Mouse (Mus musculus) erythroblast, embryonic 14.5 days (primary cell): ENCODE results near the gene Cdk2. TPM values are rescaled to one million over a fixed set of nuclear protein-coding genes. Genes with fewer than 3 reads are reported as not detected.

Experiments
- H3K27me3 ChIP-seq: 2 replicates; pipeline ENCODE4 v1.6.1; 2012; ENCODE audit warnings: inconsistent platforms; ENCODE audit not compliant: control insufficient read depth
- H3K36me3 ChIP-seq: 2 replicates; pipeline ENCODE4 v1.6.1; 2012; ENCODE audit warnings: mild to moderate bottlenecking, inconsistent platforms; ENCODE audit not compliant: control insufficient read depth
- H3K4me1 ChIP-seq: 2 replicates; pipeline ENCODE4 v1.6.1; 2012; ENCODE audit warnings: inconsistent platforms; ENCODE audit not compliant: control insufficient read depth
- H3K4me3 ChIP-seq: replicated peaks from 2 replicates; pipeline ENCODE3; 2012; ENCODE audit warnings: moderate library complexity, mild to moderate bottlenecking, inconsistent platforms
- H3K9me3 ChIP-seq: 2 replicates; pipeline ENCODE4 v1.6.1; 2012; ENCODE audit warnings: low read length, inconsistent platforms, mixed read lengths; ENCODE audit not compliant: control insufficient read depth
- GATA1 ChIP-seq: IDR thresholded peaks from 2 replicates; pipeline ENCODE4 v1.6.1; 2012; ENCODE audit warnings: low read length, inconsistent platforms, mixed read lengths
- TAL1 ChIP-seq: IDR thresholded peaks from 3 replicates; pipeline ENCODE4 v1.6.1; 2012; ENCODE audit warnings: low read length, inconsistent platforms, mixed read lengths
- polyA plus RNA-seq: library from polyadenylated mRNA; stranded (reverse); fragments of >175 nt; gene quantifications from 2 replicates; pipeline ENCODE4 v1.2.3, GENCODE M21; 2012

The Cdk2 gene
- polyA plus RNA-seq, 1 experiment = 2.6 TPM

GRCm38 (mm10) chr10:128674469-128675008 is 30.3 kb downstream of the Cdk2 start:
- TF ChIP-seq GATA1 = no peak
- TF ChIP-seq TAL1 = no peak
- H3K4me3 ChIP-seq = peak overlapping the region; percentile 79
- peaks cover 21% of the 10 kb centered on the region for H3K4me1 ChIP-seq
- no peaks in the 10 kb centered on the region for H3K9me3 ChIP-seq
- H3K27me3 ChIP-seq = peaks cover 42% of the 10 kb centered on the region
- H3K36me3 ChIP-seq = peaks cover 25% of the 10 kb centered on the region

DNA sequence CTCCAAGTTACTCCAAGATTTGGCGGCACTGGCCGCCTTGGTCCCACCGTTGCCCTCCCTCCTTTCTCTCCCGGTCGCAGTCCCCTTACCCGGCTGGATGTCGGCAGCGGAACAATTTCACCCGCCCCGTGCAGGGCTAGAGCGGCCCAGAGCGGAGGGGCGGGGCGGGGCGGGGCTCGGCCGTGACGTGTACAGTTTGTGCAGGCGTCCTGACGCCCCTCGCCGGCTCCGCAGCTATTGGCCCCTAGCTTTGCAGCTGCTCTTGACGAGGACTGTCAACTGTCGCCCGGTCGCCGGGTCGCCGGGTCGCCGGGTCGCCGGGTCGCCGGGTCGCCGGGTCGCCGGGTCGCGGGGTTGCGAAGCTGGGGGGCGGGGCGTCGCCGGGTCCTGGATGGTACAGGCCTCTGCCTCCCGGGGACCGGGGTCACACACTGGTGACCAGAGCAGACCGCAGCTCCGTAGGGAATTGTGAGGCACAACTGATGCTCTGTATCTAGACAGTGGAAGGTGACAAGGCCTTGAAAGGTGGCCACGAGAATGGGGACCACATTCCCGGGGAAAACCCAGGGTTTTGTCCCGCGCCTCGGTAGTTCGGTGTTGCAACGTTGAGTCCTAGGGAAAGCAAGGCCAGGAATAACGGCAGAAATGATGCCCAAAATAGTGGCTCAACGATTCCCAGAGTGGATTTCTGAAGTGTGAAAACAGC is 30.9 kb downstream of the Cdk2 start, which contains the start of gene Suox:
Gene Suox, minus strand, starts transcription at position 311 of the 706 bp plus-strand sequence.
- TF ChIP-seq TAL1 (no peak), GATA1 (no peak)
- Histone ChIP-seq H3K36me3 (peaks cover 19% of the 10 kb centered on the region), H3K4me3 (peak within 1 kb of the TSS; percentile 79), H3K27me3 (peaks cover 48% of the 10 kb centered on the region), H3K9me3 (no peaks in the 10 kb centered on the region), H3K4me1 (peaks cover 26% of the 10 kb centered on the region)

GRCm38 (mm10) chr10:128671148-128671547 is 33.7 kb downstream of the Cdk2 start:
- Histone ChIP-seq H3K9me3 (no peaks in the 10 kb centered on the region; the same call in 1 of the 2 replicates), H3K4me1 (peaks cover 41% of the 10 kb centered on the region), H3K4me3 (no peak overlapping the region), H3K36me3 (peaks cover 10% of the 10 kb centered on the region; the same call in 1 of the 2 replicates), H3K27me3 (peaks cover 73% of the 10 kb centered on the region)
- TF ChIP-seq GATA1 (no peak), TAL1 (no peak)

GRCm38 (mm10) chr10:128668790-128669672 is 35.8 kb downstream of the Cdk2 start:
- Histone ChIP-seq H3K4me3 (peak overlapping the region; percentile 61), H3K27me3 (peaks cover 73% of the 10 kb centered on the region), H3K4me1 (peaks cover 52% of the 10 kb centered on the region), H3K9me3 (no peaks in the 10 kb centered on the region; the same call in 1 of the 2 replicates), H3K36me3 (peaks cover 10% of the 10 kb centered on the region; the same call in 1 of the 2 replicates)
- TF ChIP-seq TAL1 = no peak
- no peak for TF ChIP-seq GATA1

DNA sequence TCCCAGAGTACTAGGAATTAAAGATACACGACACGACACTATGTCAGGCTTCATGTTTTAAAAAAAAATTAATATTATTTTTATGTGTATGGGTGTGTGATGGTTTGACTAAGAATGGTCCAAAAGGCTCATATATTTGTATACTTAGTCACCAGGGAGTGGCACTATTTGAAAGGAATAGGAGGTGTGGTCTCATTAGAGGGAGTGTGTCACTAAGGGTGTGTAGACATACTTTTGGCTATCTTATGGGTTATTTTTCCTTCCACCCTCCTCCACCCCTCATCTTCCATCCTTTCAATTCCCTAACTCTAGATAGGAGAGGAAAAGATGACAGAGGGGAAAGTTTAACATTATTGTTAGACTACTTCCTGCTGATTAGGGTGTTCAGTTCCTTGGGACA is 39.0 kb downstream of the Cdk2 start:
- H3K4me1 ChIP-seq = peaks cover 60% of the 10 kb centered on the region

GRCm38 (mm10) chr10:128665307-128665706 is 39.5 kb downstream of the Cdk2 start:
- TF ChIP-seq GATA1 (no peak), TAL1 (no peak)

More for the DNA sequence above, 39.0 kb downstream of the Cdk2 start:
- H3K4me3 ChIP-seq = no peak overlapping the region
- peaks cover 3% of the 10 kb centered on the region; the same call in 1 of the 2 replicates for H3K36me3 ChIP-seq
- TF ChIP-seq GATA1 (no peak), TAL1 (no peak)
- peaks cover 43% of the 10 kb centered on the region for H3K27me3 ChIP-seq
- H3K9me3 ChIP-seq = no peaks in the 10 kb centered on the region; the same call in 1 of the 2 replicates

GRCm38 (mm10) chr10:128664808-128665207 is 40.0 kb downstream of the Cdk2 start:
- peaks cover 60% of the 10 kb centered on the region for H3K4me1 ChIP-seq
- H3K36me3 ChIP-seq = no peaks in the 10 kb centered on the region
- peak; percentile 50 for TF ChIP-seq TAL1
- TF ChIP-seq GATA1 = peak; percentile 16; the same call in 1 of the 2 replicates
- peaks cover 42% of the 10 kb centered on the region for H3K27me3 ChIP-seq
- peak overlapping the region; percentile 22 for H3K4me3 ChIP-seq
- no peaks in the 10 kb centered on the region; the same call in 1 of the 2 replicates for H3K9me3 ChIP-seq

More at GRCm38 (mm10) chr10:128665307-128665706, 39.5 kb downstream of the Cdk2 start:
- peaks cover 43% of the 10 kb centered on the region for H3K27me3 ChIP-seq
- no peaks in the 10 kb centered on the region; the same call in 1 of the 2 replicates for H3K9me3 ChIP-seq
- H3K36me3 ChIP-seq = no peaks in the 10 kb centered on the region; the same call in 1 of the 2 replicates
- peak overlapping the region; percentile 16 for H3K4me3 ChIP-seq
- peaks cover 60% of the 10 kb centered on the region for H3K4me1 ChIP-seq

- Histone ChIP-seq H3K9me3 (no peaks in the 10 kb centered on the region; the same call in 1 of the 2 replicates), H3K27me3 (peaks cover 42% of the 10 kb centered on the region)
Measured at GRCm38 (mm10) chr10:128663441-128664220, 41.2 kb downstream of the Cdk2 start.

More at GRCm38 (mm10) chr10:128663441-128664220, 41.2 kb downstream of the Cdk2 start:
- Histone ChIP-seq H3K4me1 (peaks cover 52% of the 10 kb centered on the region), H3K4me3 (no peak overlapping the region), H3K36me3 (no peaks in the 10 kb centered on the region)
- TF ChIP-seq TAL1 = no peak
